Mouse (Mus musculus): ENCODE data around the gene Nrxn3.

DNA sequence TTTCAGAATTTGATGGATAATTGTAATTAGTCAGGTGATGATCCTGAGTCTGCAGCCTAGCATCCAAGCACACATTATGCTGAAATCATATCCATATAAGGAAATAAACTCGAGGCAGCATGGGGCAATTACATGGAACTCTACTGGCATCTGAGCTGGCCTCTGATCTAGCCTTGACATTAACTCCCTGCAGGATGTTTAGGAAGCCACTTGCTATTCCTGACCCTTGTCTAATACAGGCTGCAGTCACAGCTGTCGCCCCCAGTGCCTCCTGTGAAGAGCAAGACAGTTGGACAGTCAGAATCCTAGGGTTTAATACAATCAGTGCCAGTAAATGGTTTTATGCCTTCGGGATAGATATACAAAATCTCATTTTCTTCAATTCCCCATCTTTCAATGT is 781.4 kb downstream of the Nrxn3 start:
- TF ChIP-seq POLR2A (IDR thresholded peaks at IDR 0.05; ENCODE audit: borderline replicate concordance, low read depth, low read length) (no peak), CTCF (IDR thresholded peaks at IDR 0.05; ENCODE audit: low read depth, low read length) (no peak)
